Mouse (Mus musculus) lung, embryonic 14.5 days (tissue): ENCODE measurements at regions not wholly inside any gene's neighbourhood (a gene's known extent, or its start where the extent isn't known, plus 50 kb on each side); places are given as distances from the start of the nearest gene placed in this dataset.
"Not testable (repeated sequence)": the region's sequence is repeated elsewhere in the genome, so short reads cannot be mapped to it uniquely, and the experiment has no call there.

Experiments used
- ATAC-seq: fragments of 200-750 bp; cut with Nextera tagmentation; 2 replicates; pipeline ENCODE4 v1.8.0; 2017; ENCODE audit warnings: mild to moderate bottlenecking, moderate TSS enrichment, moderate library complexity; ENCODE audit not compliant: insufficient read depth
- DNase-seq: peaks from one replicate; pipeline ENCODE4 v3.0.0-alpha.2; 2015
- H3K27ac ChIP-seq: fragments of 300-500 bp; sonication (generic); 2 replicates; pipeline ENCODE4 v1.5.1; 2014; ENCODE audit warnings: low read depth, mild to moderate bottlenecking, moderate library complexity
- H3K27me3 ChIP-seq: fragments of 300-500 bp; sonication (generic); 2 replicates; pipeline ENCODE4 v1.6.1; 2014; ENCODE audit warnings: low read length, control low read depth; ENCODE audit not compliant: insufficient read depth
- H3K36me3 ChIP-seq: fragments of 300-500 bp; sonication (generic); 2 replicates; pipeline ENCODE4 v1.6.1; 2014; ENCODE audit warnings: control low read depth; ENCODE audit not compliant: insufficient read depth
- H3K4me1 ChIP-seq: fragments of 300-500 bp; sonication (generic); 2 replicates; pipeline ENCODE4 v1.6.1; 2014; ENCODE audit warnings: antibody characterized with exemption, control low read depth; ENCODE audit not compliant: insufficient read depth
- H3K4me2 ChIP-seq: fragments of 300-500 bp; sonication (generic); 2 replicates; pipeline ENCODE4 v1.6.1; 2014; ENCODE audit warnings: mild to moderate bottlenecking
- H3K4me3 ChIP-seq: fragments of 300-500 bp; sonication (generic); 2 replicates; pipeline ENCODE4 v1.5.1; 2014; ENCODE audit warnings: low read depth, low read length
- H3K9ac ChIP-seq: fragments of 300-500 bp; sonication (generic); 2 replicates; pipeline ENCODE4 v1.6.1; 2014
- H3K9me3 ChIP-seq: fragments of 300-500 bp; sonication (generic); 2 replicates; pipeline ENCODE4 v1.6.1; 2016; ENCODE audit warnings: low read depth, low read length, control low read depth
- CTCF ChIP-seq: IDR thresholded peaks from 2 replicates; pipeline ENCODE4 v1.5.1; 2016; ENCODE audit warnings: antibody characterized with exemption, low read depth
- WGBS: fragments of 180-500 bp; shearing (Covaris S2); extraction: QIAGEN DNeasy Blood & Tissue Kit; methylation state at CpG from one replicate; pipeline ENCODE4 v1.1.7; 2014; 5-methylcytosine and 5-hydroxymethylcytosine counted together

GRCm38 (mm10) chr14:84610476-84610875 lies 167.1 kb downstream of the Pcdh17 start:
- DNase-seq (no peak), ATAC-seq (no peak)
- Histone ChIP-seq H3K9ac (no peak overlapping the region), H3K27ac (no peak overlapping the region), H3K36me3 (no peaks in the 10 kb centered on the region), H3K4me1 (no peaks in the 10 kb centered on the region), H3K4me2 (no peak overlapping the region), H3K9me3 (no peaks in the 10 kb centered on the region), H3K27me3 (no peaks in the 10 kb centered on the region), H3K4me3 (no peak overlapping the region)
- no peak for TF ChIP-seq CTCF
- 86% methylated on average over 1 of the region's 1 CpGs for WGBS

GRCm38 (mm10) chr14:84612551-84612950 lies 169.2 kb downstream of the Pcdh17 start:
- Histone ChIP-seq H3K27ac (no peak overlapping the region), H3K36me3 (no peaks in the 10 kb centered on the region), H3K4me2 (no peak overlapping the region), H3K4me3 (no peak overlapping the region), H3K9me3 (no peaks in the 10 kb centered on the region), H3K4me1 (no peaks in the 10 kb centered on the region), H3K9ac (no peak overlapping the region), H3K27me3 (no peaks in the 10 kb centered on the region)
- DNase-seq (no peak), ATAC-seq (no peak)
- no peak for TF ChIP-seq CTCF
- 65% methylated on average over 4 of the region's 4 CpGs for WGBS

- no peak overlapping the region for H3K27ac ChIP-seq
- no peak overlapping the region for H3K4me2 ChIP-seq
- DNase-seq: no peak
- no peaks in the 10 kb centered on the region for H3K4me1 ChIP-seq
- no peaks in the 10 kb centered on the region for H3K36me3 ChIP-seq
- H3K27me3 ChIP-seq: no peaks in the 10 kb centered on the region
- H3K9ac ChIP-seq: no peak overlapping the region
- no peak for TF ChIP-seq CTCF
- WGBS: 68% methylated on average over 1 of the region's 1 CpGs
- no peak for ATAC-seq
- H3K4me3 ChIP-seq: no peak overlapping the region
- no peaks in the 10 kb centered on the region for H3K9me3 ChIP-seq
Observed at GRCm38 (mm10) chr14:84645026-84645425, 201.7 kb downstream of the Pcdh17 start.

GRCm38 (mm10) chr14:84645972-84646577 lies 202.7 kb downstream of the Pcdh17 start:
- Histone ChIP-seq H3K36me3 (no peaks in the 10 kb centered on the region), H3K9me3 (no peaks in the 10 kb centered on the region), H3K9ac (no peak overlapping the region), H3K27ac (no peak overlapping the region), H3K27me3 (no peaks in the 10 kb centered on the region), H3K4me3 (no peak overlapping the region), H3K4me2 (no peak overlapping the region), H3K4me1 (no peaks in the 10 kb centered on the region)
- ATAC-seq: peak; percentile 86; the same call in 1 of the 2 replicates
- TF ChIP-seq CTCF: no peak
- WGBS: 53% methylated on average over 3 of the region's 3 CpGs
- DNase-seq: peak; percentile 86

- TF ChIP-seq CTCF: no peak
- H3K9me3 ChIP-seq: no peaks in the 10 kb centered on the region
- ATAC-seq: no peak
- no peak overlapping the region for H3K9ac ChIP-seq
- no peak overlapping the region for H3K4me3 ChIP-seq
- no peak overlapping the region for H3K4me2 ChIP-seq
- no peak for DNase-seq
- no peaks in the 10 kb centered on the region for H3K36me3 ChIP-seq
- no peak overlapping the region for H3K27ac ChIP-seq
- WGBS: 47% methylated on average over 6 of the region's 6 CpGs
- no peaks in the 10 kb centered on the region for H3K4me1 ChIP-seq
- no peaks in the 10 kb centered on the region for H3K27me3 ChIP-seq
Observed at GRCm38 (mm10) chr14:84659206-84659775, 215.9 kb downstream of the Pcdh17 start.

- H3K9me3 ChIP-seq, H3K9ac ChIP-seq, H3K27me3 ChIP-seq, H3K4me3 ChIP-seq, DNase-seq, H3K27ac ChIP-seq, ATAC-seq, H3K36me3 ChIP-seq, H3K4me1 ChIP-seq, H3K4me2 ChIP-seq: not testable (repeated sequence)
- WGBS: 89% methylated on average over 2 of the region's 2 CpGs
Observed at GRCm38 (mm10) chr14:84667685-84668084, 224.3 kb downstream of the Pcdh17 start.

- DNase-seq: no peak
- WGBS: 57% methylated on average over 7 of the region's 7 CpGs
- no peak for ATAC-seq
Observed at GRCm38 (mm10) chr14:84671678-84672472, 228.5 kb downstream of the Pcdh17 start.

More at GRCm38 (mm10) chr14:84671678-84672472, 228.5 kb downstream of the Pcdh17 start:
- no peaks in the 10 kb centered on the region for H3K27me3 ChIP-seq
- no peak overlapping the region for H3K27ac ChIP-seq
- no peaks in the 10 kb centered on the region for H3K36me3 ChIP-seq
- H3K4me2 ChIP-seq: no peak overlapping the region
- no peak for TF ChIP-seq CTCF
- H3K9ac ChIP-seq: no peak overlapping the region
- H3K4me3 ChIP-seq: no peak overlapping the region
- no peaks in the 10 kb centered on the region for H3K9me3 ChIP-seq
- H3K4me1 ChIP-seq: no peaks in the 10 kb centered on the region
